Mouse (Mus musculus): ENCODE data around the gene Ltb4r1. TPM values are rescaled to one million over a fixed set of nuclear protein-coding genes. Genes with fewer than 3 reads are reported as not detected.

Ltb4r1 gene
- polyA plus RNA-seq, 1 experiment from 2014 or later: 0.11 TPM

DNA sequence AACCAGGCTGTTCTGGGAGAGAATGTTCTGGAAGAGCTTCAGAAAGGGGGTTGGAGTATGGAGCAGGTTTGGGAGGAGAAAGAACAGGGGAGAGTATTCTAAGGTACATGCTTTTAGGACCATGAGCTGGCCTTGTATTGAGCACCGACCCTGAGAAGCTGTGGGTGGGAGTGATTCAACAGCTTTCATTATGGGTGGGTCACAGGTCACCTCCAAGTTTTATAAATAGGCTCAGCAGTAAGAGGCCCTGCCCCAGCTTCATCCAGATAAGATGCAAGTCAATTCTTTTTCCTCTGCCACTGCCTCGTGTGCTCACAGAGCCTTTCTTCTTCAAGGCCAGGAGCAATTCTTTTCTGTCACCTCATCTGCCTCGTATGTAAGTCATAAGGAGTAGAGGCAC is 11.4 kb downstream of the Ltb4r1 start:
- no peaks in the 10 kb centered on the region for H3K9me3 ChIP-seq (replicated peaks; ENCODE audit: control insufficient read depth, low read length)
- no peak overlapping the region for H3K27ac ChIP-seq (ENCODE audit: low read depth, low read length)
- H3K9ac ChIP-seq (ENCODE audit: low read depth, low read length): no peak overlapping the region
- no peak for ATAC-seq (replicated peaks; ENCODE audit: insufficient number of reproducible peaks, low FRiP score, low TSS enrichment)
- no peak overlapping the region for H3K4me3 ChIP-seq (ENCODE audit: low read depth, low read length)
- WGBS (ENCODE audit: insufficient replicate concordance): 24% methylated on average over 3 of the region's 3 CpGs
- no peak overlapping the region for H3K4me2 ChIP-seq
- H3K27me3 ChIP-seq (ENCODE audit: control insufficient read depth, insufficient read depth, low read length): peaks cover 9% of the 10 kb centered on the region
- H3K36me3 ChIP-seq (ENCODE audit: control insufficient read depth, insufficient read depth, low read length): no peaks in the 10 kb centered on the region
- peaks cover 18% of the 10 kb centered on the region for H3K4me1 ChIP-seq (ENCODE audit: control insufficient read depth, insufficient read depth, low read length)

DNA sequence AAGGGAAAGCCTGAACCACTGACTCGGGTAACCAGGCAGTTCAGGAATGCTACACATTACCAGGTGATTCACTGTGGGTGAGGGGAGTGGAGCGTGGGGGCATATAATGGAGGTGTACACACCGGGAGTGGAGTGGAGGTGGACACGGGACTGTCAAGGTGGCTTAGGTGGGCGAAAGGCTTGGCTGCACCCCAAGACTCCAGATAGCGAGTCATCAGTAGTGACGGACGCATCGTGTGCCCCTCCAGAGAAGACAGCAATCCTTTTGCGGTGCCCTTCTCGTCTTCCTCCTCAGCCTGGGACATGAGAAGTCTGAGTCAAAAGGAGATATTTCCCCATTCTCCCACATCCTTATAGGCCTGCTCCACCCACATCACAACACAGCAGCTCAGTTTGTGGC is 12.0 kb downstream of the Ltb4r1 start:
- no peak overlapping the region for H3K4me2 ChIP-seq
- H3K4me1 ChIP-seq (ENCODE audit: control insufficient read depth, insufficient read depth, low read length): peaks cover 18% of the 10 kb centered on the region
- 76% methylated on average over 11 of the region's 11 CpGs for WGBS (ENCODE audit: insufficient replicate concordance)
- H3K9me3 ChIP-seq (replicated peaks; ENCODE audit: control insufficient read depth, low read length): no peaks in the 10 kb centered on the region
- peaks cover 13% of the 10 kb centered on the region for H3K27me3 ChIP-seq (ENCODE audit: control insufficient read depth, insufficient read depth, low read length)
- H3K36me3 ChIP-seq (ENCODE audit: control insufficient read depth, insufficient read depth, low read length): no peaks in the 10 kb centered on the region
- no peak overlapping the region for H3K9ac ChIP-seq (ENCODE audit: low read depth, low read length)
- no peak overlapping the region for H3K27ac ChIP-seq (ENCODE audit: low read depth, low read length)
- no peak for ATAC-seq (replicated peaks; ENCODE audit: insufficient number of reproducible peaks, low FRiP score, low TSS enrichment)
- H3K4me3 ChIP-seq (ENCODE audit: low read depth, low read length): no peak overlapping the region

DNA sequence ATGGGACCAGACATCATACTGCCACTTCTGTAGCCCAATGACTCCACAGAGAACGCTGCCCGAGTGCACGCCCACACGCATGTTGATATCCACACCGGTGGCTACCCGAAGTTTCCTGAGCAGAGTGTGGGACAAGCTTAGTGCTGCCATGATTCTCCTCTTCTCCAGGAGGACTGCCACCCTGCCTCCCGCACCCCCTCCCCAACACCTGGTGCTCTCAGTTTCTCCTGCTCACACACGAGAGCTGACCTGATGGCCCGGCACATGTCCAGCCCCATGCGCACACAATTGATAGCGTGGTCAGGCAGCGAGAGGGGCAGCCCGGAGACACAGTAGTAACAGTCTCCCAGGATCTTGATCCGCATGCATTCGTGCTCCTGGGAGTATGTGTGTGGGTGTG is 12.9 kb downstream of the Ltb4r1 start:
- no peak overlapping the region for H3K4me2 ChIP-seq
- peaks cover 18% of the 10 kb centered on the region for H3K4me1 ChIP-seq (ENCODE audit: control insufficient read depth, insufficient read depth, low read length)
- H3K9me3 ChIP-seq (replicated peaks; ENCODE audit: control insufficient read depth, low read length): no peaks in the 10 kb centered on the region
- H3K36me3 ChIP-seq (ENCODE audit: control insufficient read depth, insufficient read depth, low read length): no peaks in the 10 kb centered on the region
- no peak for ATAC-seq (replicated peaks; ENCODE audit: insufficient number of reproducible peaks, low FRiP score, low TSS enrichment)
- no peak overlapping the region for H3K9ac ChIP-seq (ENCODE audit: low read depth, low read length)
- no peak overlapping the region for H3K4me3 ChIP-seq (ENCODE audit: low read depth, low read length)
- WGBS (ENCODE audit: insufficient replicate concordance): 88% methylated on average over 15 of the region's 15 CpGs
- no peak overlapping the region for H3K27ac ChIP-seq (ENCODE audit: low read depth, low read length)
- peaks cover 17% of the 10 kb centered on the region for H3K27me3 ChIP-seq (ENCODE audit: control insufficient read depth, insufficient read depth, low read length)

DNA sequence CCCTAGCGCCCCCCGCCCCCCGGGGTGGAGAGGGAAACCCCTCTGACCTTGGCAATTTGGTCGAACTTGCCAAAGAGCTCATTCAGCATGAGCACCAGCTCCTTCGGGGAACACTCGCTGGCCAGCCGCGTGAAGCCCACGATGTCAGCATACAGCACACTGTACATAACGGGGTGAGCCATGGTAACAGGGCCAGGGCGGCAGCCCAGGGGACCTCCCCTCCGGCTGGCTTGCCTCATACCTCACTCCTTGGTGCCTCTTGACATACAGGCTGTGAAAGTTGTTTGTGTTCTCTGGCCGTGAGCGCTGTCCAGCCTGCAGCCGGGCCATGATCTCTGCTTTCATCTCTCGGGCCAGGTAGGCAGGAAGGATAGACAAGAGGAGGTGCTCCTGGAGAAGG is 13.9 kb downstream of the Ltb4r1 start:
- Histone ChIP-seq H3K4me3 (ENCODE audit: low read depth, low read length) (no peak overlapping the region), H3K9me3 (replicated peaks; ENCODE audit: control insufficient read depth, low read length) (no peaks in the 10 kb centered on the region), H3K36me3 (ENCODE audit: control insufficient read depth, insufficient read depth, low read length) (no peaks in the 10 kb centered on the region), H3K27me3 (ENCODE audit: control insufficient read depth, insufficient read depth, low read length) (peaks cover 27% of the 10 kb centered on the region), H3K4me1 (ENCODE audit: control insufficient read depth, insufficient read depth, low read length) (peaks cover 22% of the 10 kb centered on the region), H3K9ac (ENCODE audit: low read depth, low read length) (no peak overlapping the region), H3K4me2 (no peak overlapping the region), H3K27ac (ENCODE audit: low read depth, low read length) (no peak overlapping the region)
- WGBS (ENCODE audit: insufficient replicate concordance): 50% methylated on average over 16 of the region's 16 CpGs
- no peak for ATAC-seq (replicated peaks; ENCODE audit: insufficient number of reproducible peaks, low FRiP score, low TSS enrichment)

DNA sequence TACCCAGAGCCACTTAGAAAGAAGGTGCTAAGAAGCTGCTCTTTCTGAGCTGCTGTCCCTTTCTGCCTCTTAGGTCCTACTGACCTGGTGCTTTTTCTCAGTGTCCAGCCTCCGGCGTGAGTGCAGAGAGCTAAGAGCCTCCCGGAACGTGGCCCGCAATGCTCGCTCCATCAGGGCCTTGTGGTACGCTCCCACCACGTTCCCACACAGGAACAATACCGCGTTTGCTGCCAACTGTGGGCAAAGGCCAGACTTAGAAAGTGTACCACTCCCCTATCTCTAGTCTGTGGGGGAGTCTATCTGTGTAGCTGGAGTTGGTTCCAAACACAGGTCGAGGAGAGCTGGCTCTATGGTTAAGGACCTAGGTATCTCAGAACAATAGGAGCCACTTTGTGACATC is 15.0 kb downstream of the Ltb4r1 start:
- Histone ChIP-seq H3K36me3 (ENCODE audit: control insufficient read depth, insufficient read depth, low read length) (no peaks in the 10 kb centered on the region), H3K4me2 (no peak overlapping the region), H3K27me3 (ENCODE audit: control insufficient read depth, insufficient read depth, low read length) (peaks cover 35% of the 10 kb centered on the region), H3K9ac (ENCODE audit: low read depth, low read length) (no peak overlapping the region), H3K27ac (ENCODE audit: low read depth, low read length) (no peak overlapping the region), H3K4me1 (ENCODE audit: control insufficient read depth, insufficient read depth, low read length) (peaks cover 22% of the 10 kb centered on the region), H3K4me3 (ENCODE audit: low read depth, low read length) (no peak overlapping the region), H3K9me3 (replicated peaks; ENCODE audit: control insufficient read depth, low read length) (no peaks in the 10 kb centered on the region)
- 75% methylated on average over 11 of the region's 11 CpGs for WGBS (ENCODE audit: insufficient replicate concordance)
- no peak for ATAC-seq (replicated peaks; ENCODE audit: insufficient number of reproducible peaks, low FRiP score, low TSS enrichment)

DNA sequence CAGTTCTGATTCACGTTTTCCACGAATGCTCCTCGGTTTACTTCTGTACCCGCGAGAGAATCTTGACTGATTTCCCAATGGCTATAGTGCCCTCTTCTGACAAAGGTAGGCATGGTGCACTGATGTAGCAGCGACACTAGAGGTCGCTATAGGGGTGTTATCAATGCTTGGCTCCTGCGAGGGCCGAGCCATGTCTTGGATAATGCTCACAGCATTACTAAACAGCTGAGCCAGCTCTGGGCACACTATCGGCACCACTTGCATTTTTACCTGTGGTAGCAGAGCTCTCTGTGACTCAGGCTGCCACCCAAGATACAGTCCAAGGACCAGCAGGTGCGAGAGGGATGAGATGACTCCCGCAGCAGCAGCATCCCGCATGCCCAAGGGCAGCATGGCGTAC is 15.5 kb downstream of the Ltb4r1 start:
- no peak for ATAC-seq (replicated peaks; ENCODE audit: insufficient number of reproducible peaks, low FRiP score, low TSS enrichment)
- H3K27me3 ChIP-seq (ENCODE audit: control insufficient read depth, insufficient read depth, low read length): peaks cover 41% of the 10 kb centered on the region
- H3K27ac ChIP-seq (ENCODE audit: low read depth, low read length): no peak overlapping the region
- WGBS (ENCODE audit: insufficient replicate concordance): 18% methylated on average over 14 of the region's 14 CpGs
- peak overlapping the region; percentile 62 for H3K4me2 ChIP-seq
- H3K9me3 ChIP-seq (replicated peaks; ENCODE audit: control insufficient read depth, low read length): no peaks in the 10 kb centered on the region
- no peak overlapping the region for H3K9ac ChIP-seq (ENCODE audit: low read depth, low read length)
- peaks cover 22% of the 10 kb centered on the region for H3K4me1 ChIP-seq (ENCODE audit: control insufficient read depth, insufficient read depth, low read length)
- H3K4me3 ChIP-seq (ENCODE audit: low read depth, low read length): peak overlapping the region; percentile 5; the same call in 1 of the 2 replicates
- no peaks in the 10 kb centered on the region for H3K36me3 ChIP-seq (ENCODE audit: control insufficient read depth, insufficient read depth, low read length)

DNA sequence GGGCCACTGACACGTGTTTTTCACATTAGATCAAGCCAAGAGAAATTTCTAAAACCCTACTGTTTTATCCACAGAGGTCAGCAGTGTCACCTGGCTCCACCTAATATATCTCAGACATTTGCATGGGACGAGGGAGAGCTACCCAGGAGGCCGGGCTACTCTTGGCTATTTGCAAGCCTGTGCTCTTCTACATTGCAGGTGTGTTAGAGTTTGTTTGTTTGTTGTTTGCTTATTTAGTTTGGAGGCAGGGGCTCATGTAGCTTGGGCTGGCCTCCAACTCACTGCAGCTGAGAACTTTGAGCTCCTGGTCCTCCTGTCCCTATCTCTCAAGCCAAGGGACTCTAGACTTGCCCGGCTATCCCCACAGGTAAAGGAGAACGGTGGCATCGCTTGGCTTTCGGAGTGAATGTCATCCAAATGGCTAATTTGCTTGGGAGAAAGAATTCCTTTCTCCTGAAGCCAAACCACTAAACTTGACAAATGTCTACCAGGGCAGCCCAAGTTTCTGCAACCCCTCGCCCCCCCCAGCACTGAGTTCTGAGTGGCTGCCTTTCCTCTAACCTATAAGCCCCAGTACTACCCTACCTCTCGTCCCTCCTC is 16.7 kb downstream of the Ltb4r1 start:
- H3K4me2 ChIP-seq: peak overlapping the region; percentile 62
- H3K9me3 ChIP-seq (replicated peaks; ENCODE audit: control insufficient read depth, low read length): no peaks in the 10 kb centered on the region
- 42% methylated on average over 9 of the region's 9 CpGs for WGBS (ENCODE audit: insufficient replicate concordance)
- peak overlapping the region; percentile 63 for H3K27ac ChIP-seq (ENCODE audit: low read depth, low read length)
- no peak for ATAC-seq (replicated peaks; ENCODE audit: insufficient number of reproducible peaks, low FRiP score, low TSS enrichment)
- H3K27me3 ChIP-seq (ENCODE audit: control insufficient read depth, insufficient read depth, low read length): peaks cover 52% of the 10 kb centered on the region
- H3K4me3 ChIP-seq (ENCODE audit: low read depth, low read length): peak overlapping the region; percentile 52
- peaks cover 13% of the 10 kb centered on the region; the same call in 1 of the 2 replicates for H3K4me1 ChIP-seq (ENCODE audit: control insufficient read depth, insufficient read depth, low read length)
- H3K9ac ChIP-seq (ENCODE audit: low read depth, low read length): peak overlapping the region; percentile 50; the same call in 1 of the 2 replicates
- no peaks in the 10 kb centered on the region for H3K36me3 ChIP-seq (ENCODE audit: control insufficient read depth, insufficient read depth, low read length)

DNA sequence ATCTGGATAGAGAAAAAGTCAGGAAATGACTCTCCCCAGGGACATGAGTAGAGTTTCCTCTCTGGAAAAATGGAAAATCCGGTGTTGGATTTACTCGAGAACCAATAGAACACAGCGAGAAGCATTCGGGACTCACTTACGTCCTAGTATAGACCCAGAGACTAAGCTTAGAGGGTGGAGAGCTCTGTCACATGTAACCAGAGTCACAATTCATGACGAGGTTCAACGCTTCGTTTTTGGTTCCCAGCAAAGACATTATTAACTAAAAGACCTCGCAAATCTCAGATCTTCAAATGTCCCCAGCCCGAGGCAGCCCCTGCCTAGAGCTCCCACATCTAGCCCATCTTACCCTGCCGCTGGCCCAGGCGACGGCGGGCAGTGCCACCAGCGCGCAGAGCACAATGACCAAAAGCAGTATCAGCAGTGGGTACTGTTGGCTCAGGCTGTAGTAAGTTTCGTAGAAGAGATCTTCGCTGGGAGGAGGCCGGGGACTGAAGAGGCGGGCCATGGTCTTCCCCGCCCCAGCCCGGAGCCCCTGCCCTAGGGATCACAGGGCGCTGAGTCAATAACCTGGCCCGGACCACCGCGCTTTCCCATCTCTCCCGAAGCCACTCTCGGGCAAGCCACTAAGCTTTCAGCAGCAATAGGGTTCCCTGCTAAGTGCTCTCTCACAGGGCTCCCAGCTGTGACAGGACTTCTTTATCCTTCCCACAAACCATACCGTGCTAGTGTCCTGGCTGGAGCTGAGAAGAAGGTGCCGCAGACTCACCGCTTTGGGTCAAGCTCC is 17.6 kb downstream of the Ltb4r1 start:
- peak overlapping the region; percentile 52 for H3K4me3 ChIP-seq (ENCODE audit: low read depth, low read length)
- H3K9ac ChIP-seq (ENCODE audit: low read depth, low read length): peak overlapping the region; percentile 58; the same call in 1 of the 2 replicates
- ATAC-seq (replicated peaks; ENCODE audit: insufficient number of reproducible peaks, low FRiP score, low TSS enrichment): peak; percentile 19; the same call in 1 of the 2 replicates
- peak overlapping the region; percentile 62 for H3K4me2 ChIP-seq
- H3K4me1 ChIP-seq (ENCODE audit: control insufficient read depth, insufficient read depth, low read length): peaks cover 12% of the 10 kb centered on the region; the same call in 1 of the 2 replicates
- H3K27ac ChIP-seq (ENCODE audit: low read depth, low read length): peak overlapping the region; percentile 73
- no peaks in the 10 kb centered on the region for H3K9me3 ChIP-seq (replicated peaks; ENCODE audit: control insufficient read depth, low read length)
- no peaks in the 10 kb centered on the region for H3K36me3 ChIP-seq (ENCODE audit: control insufficient read depth, insufficient read depth, low read length)
- 1% methylated on average over 31 of the region's 31 CpGs for WGBS (ENCODE audit: insufficient replicate concordance)
- peaks cover 61% of the 10 kb centered on the region for H3K27me3 ChIP-seq (ENCODE audit: control insufficient read depth, insufficient read depth, low read length)

Data from heart, embryonic 11.5 days (tissue).